Mouse (Mus musculus) left cerebral cortex, adult 2 months (tissue): ENCODE measurements around the gene Ggct. TPM values are rescaled to one million over a fixed set of nuclear protein-coding genes. Genes with fewer than 3 reads are reported as not detected.

ENCODE experiments used
- DNase-seq, 2 experiments: peaks; one replicate each; pipeline ENCODE4 v3.0.0; 2021 to 2022; ENCODE audit warnings: low spot score in 2 of 2, mixed read lengths in 1 of 2; ENCODE audit errors: extremely low spot score in 1 of 2
- H3K27ac ChIP-seq: fragments of 200-600 bp; 2 replicates; pipeline ENCODE4 v1.8.1; 2022
- H3K4me3 ChIP-seq: fragments of 200-600 bp; 2 replicates; pipeline ENCODE4 v1.8.1; 2022
- CTCF ChIP-seq: fragments of 200-600 bp; IDR thresholded peaks from 2 replicates; pipeline ENCODE4 v1.8.1; 2022; ENCODE audit warnings: antibody characterized with exemption, mild to moderate bottlenecking, moderate library complexity
- intact Hi-C: fragments of 180-260 bp; cut with DNase I; formaldehyde crosslinking; loops from one replicate; pipeline ENCODE4 v1.15.1; 2025
- total RNA-seq, 2 experiments: library from RNA; stranded (reverse); gene quantifications; 2 replicates each; pipeline ENCODE4 v1.2.3; 2021

Ggct gene
- total RNA-seq, 2 experiments from 2014 or later: 27.7 to 29.3 TPM

- no peak overlapping the region for H3K27ac ChIP-seq
- H3K4me3 ChIP-seq: no peak overlapping the region
- TF ChIP-seq CTCF: no peak
- intact Hi-C loops: loop anchor here (5.0 kb wide), 2 partner anchors 284 to 394 kb away; partner anchors contain the start of genes Fkbp14 and Plekha8
- no peak for DNase-seq
Observed at GRCm38 (mm10) chr6:54991189-54991588, 1.6 kb downstream of the Ggct start.

GRCm38 (mm10) chr6:54988141-54988540, 4.6 kb downstream of the Ggct start:
- Histone ChIP-seq H3K4me3 (no peak overlapping the region), H3K27ac (no peak overlapping the region)
- intact Hi-C loops: no loop called here
- no peak for DNase-seq
- no peak for TF ChIP-seq CTCF

- Histone ChIP-seq H3K4me3 (no peak overlapping the region), H3K27ac (no peak overlapping the region)
- no peak for DNase-seq
- TF ChIP-seq CTCF: no peak
- intact Hi-C loops: no loop called here
Observed at GRCm38 (mm10) chr6:54984096-54984495, 8.7 kb downstream of the Ggct start.

GRCm38 (mm10) chr6:54983526-54984050, 9.2 kb downstream of the Ggct start:
- H3K27ac ChIP-seq: no peak overlapping the region
- TF ChIP-seq CTCF: no peak
- no peak for DNase-seq
- intact Hi-C loops: no loop called here
- H3K4me3 ChIP-seq: no peak overlapping the region

- intact Hi-C loops: no loop called here
- no peak for TF ChIP-seq CTCF
- Histone ChIP-seq H3K4me3 (no peak overlapping the region), H3K27ac (no peak overlapping the region)
- no peak for DNase-seq
Observed at GRCm38 (mm10) chr6:54979426-54979825, 13.3 kb downstream of the Ggct start.

- TF ChIP-seq CTCF: no peak
- H3K27ac ChIP-seq: no peak overlapping the region
- intact Hi-C loops: no loop called here
- DNase-seq: no peak
- H3K4me3 ChIP-seq: no peak overlapping the region
Observed at GRCm38 (mm10) chr6:54975616-54976015, 17.1 kb downstream of the Ggct start.

- TF ChIP-seq CTCF: peak; percentile 55
- H3K4me3 ChIP-seq: no peak overlapping the region
- intact Hi-C loops: loop anchor here (5.0 kb wide), 1 partner anchor 267 kb away; no protein-coding TSS in a partner anchor
- H3K27ac ChIP-seq: no peak overlapping the region
- no peak for DNase-seq
Observed at GRCm38 (mm10) chr6:54974501-54974900, 18.2 kb downstream of the Ggct start.

GRCm38 (mm10) chr6:54972929-54973211, 19.9 kb downstream of the Ggct start:
- Histone ChIP-seq H3K4me3 (peak overlapping the region; percentile 50), H3K27ac (peak overlapping the region; percentile 74)
- DNase-seq: no peak
- no peak; the same call in none of the 2 replicates for TF ChIP-seq CTCF
- intact Hi-C loops: loop anchor here (5.0 kb wide), 1 partner anchor 266 kb away; no protein-coding TSS in a partner anchor

GRCm38 (mm10) chr6:54972111-54972928, 20.4 kb downstream of the Ggct start, which contains the start of gene Nod1:
TSS of gene Nod1 (minus strand) at chr6:54972612.
- H3K27ac ChIP-seq: peak within 1 kb of the TSS; percentile 74
- intact Hi-C loops: loop anchor here (5.0 kb wide), 1 partner anchor 265 kb away; no protein-coding TSS in a partner anchor

GRCm38 (mm10) chr6:54971731-54972110, 21.0 kb downstream of the Ggct start:
- peak overlapping the region; percentile 74 for H3K27ac ChIP-seq
- no peak for TF ChIP-seq CTCF
- peak overlapping the region; percentile 50 for H3K4me3 ChIP-seq
- intact Hi-C loops: loop anchor here (5.0 kb wide), 1 partner anchor 264 kb away; no protein-coding TSS in a partner anchor
- DNase-seq: no peak

More at GRCm38 (mm10) chr6:54972111-54972928, 20.4 kb downstream of the Ggct start, which contains the start of gene Nod1:
- peak; percentile 48 to 55 for DNase-seq
- no peak for TF ChIP-seq CTCF
- H3K4me3 ChIP-seq: peak within 1 kb of the TSS; percentile 50

- Histone ChIP-seq H3K4me3 (no peak overlapping the region), H3K27ac (no peak overlapping the region)
- TF ChIP-seq CTCF: no peak
- intact Hi-C loops: loop anchor here (5.0 kb wide), 1 partner anchor 263 kb away; no protein-coding TSS in a partner anchor
- DNase-seq: no peak
Observed at GRCm38 (mm10) chr6:54970506-54970905, 22.2 kb downstream of the Ggct start.

GRCm38 (mm10) chr6:54969801-54970200, 22.9 kb downstream of the Ggct start:
- H3K27ac ChIP-seq: no peak overlapping the region
- DNase-seq: no peak
- H3K4me3 ChIP-seq: no peak overlapping the region
- intact Hi-C loops: loop anchor here (5.0 kb wide), 1 partner anchor 262 kb away; no protein-coding TSS in a partner anchor
- no peak for TF ChIP-seq CTCF

GRCm38 (mm10) chr6:54967591-54967990, 25.2 kb downstream of the Ggct start:
- intact Hi-C loops: no loop called here
- DNase-seq: no peak
- no peak for TF ChIP-seq CTCF
- H3K4me3 ChIP-seq: no peak overlapping the region
- H3K27ac ChIP-seq: no peak overlapping the region
